Mouse (Mus musculus): ENCODE data around the gene Odf3l1. TPM values are rescaled to one million over a fixed set of nuclear protein-coding genes. Genes with fewer than 3 reads are reported as not detected.

Odf3l1 gene
- total RNA-seq, 2 experiments from 2014 or later: 0.43 TPM; not detected in 1

DNA sequence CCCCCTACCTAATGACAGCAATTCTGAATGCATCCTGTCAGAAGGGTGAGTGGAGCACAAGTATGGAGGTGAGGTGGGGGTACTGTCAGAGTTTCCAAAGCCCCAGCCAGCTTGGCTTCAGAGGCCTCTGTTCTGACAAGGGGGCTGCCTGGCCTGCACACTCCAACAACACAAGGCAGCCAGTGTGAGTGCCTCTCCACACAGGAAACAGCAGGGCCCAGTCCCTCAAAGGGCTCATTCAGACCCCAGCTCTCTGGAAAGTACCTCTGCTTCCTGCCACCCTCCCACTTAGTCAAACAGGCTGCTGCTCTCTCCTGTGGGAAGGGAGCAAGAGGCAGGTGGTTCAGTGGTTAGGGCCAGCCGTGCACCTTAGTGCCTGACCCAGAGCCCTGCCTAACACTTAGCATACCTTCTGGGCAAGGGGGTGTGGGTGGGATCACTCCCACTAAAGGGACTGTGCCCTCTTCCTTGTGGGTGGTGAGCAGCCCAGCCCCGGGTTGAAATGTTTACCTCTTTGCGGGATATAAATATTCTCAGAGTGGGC is 17.1 kb upstream of the Odf3l1 start:
- DNase-seq: no peak

DNA sequence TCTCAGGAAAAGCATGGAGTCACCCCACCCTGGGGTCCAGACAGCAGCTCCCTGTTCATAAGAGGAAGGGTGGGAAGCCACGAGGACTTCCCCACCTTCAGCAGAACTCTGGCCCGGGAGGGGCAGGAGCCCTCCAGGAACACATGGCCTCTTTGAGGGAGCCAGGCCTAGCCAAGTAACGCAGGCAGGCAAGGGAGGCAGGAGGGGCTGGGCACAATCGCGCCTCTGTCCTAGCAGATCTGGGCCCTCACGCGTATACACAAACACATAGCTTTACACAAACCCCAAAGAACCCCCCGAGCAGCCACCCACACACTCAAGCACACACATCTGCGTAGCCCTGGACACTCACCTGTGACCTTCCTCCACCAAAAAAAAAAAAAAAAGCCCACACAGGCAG is 16.3 kb upstream of the Odf3l1 start:
- no peak for DNase-seq

DNA sequence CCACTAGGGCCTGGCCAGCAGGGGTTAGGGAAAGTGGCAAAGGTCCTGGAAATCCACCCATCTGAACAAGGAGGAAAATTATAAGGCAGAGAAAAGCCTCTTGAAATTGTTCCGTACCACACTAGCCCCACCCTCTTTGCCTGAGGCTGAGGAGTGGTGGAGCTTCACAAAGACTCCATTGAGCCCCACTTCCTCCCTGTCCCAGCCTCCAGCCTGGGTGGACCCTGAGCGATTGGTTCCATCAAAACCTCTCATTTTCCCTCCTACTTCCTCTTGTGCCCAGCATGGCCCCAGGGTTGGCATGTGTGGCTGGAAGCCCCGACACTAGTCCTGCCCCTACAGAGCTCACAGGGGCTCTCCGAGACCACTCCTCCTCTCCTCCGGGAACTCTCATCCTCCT is 12.8 kb upstream of the Odf3l1 start:
- no peak for DNase-seq

DNA sequence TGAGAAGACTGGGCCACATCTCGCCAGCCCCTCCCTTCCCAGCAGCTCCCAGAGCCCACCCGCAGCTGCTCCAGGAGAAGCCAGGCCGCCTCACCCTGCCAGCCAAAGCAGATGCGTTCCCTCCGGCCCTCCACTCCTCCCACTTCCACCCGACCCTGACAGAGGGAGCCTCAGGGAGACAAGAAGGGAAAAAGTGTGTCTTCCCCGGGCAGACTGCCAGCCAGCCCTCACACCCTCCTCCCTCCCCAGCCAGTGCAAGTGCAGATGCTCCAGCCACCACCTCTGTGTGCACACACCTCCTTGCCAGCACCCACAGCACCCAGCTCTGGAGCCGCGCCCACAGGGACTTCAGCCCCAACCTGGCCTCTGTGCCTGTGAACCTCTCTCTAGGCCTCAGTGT is 12.3 kb upstream of the Odf3l1 start:
- peak; percentile 52 for DNase-seq

DNA sequence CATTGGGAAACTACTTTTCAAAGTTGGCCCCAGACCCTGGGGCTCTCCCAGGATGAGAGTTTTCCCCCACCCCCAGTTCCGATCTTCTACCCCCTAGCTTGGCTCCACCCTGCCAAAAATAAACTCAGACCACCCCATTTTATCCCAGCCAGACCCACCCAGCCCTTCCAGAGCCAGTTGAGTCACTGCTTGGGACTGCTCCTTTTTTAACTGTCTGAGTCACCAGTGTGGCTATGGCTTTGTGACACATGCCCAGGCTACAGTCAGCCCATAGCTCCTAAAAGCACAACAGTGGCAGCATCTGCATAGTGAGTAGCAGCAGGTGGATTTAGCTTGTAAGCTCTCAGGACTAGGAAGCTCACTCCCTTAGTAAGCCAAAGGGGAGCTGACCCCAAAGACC is 8.6 kb upstream of the Odf3l1 start:
- no peak for DNase-seq

DNA sequence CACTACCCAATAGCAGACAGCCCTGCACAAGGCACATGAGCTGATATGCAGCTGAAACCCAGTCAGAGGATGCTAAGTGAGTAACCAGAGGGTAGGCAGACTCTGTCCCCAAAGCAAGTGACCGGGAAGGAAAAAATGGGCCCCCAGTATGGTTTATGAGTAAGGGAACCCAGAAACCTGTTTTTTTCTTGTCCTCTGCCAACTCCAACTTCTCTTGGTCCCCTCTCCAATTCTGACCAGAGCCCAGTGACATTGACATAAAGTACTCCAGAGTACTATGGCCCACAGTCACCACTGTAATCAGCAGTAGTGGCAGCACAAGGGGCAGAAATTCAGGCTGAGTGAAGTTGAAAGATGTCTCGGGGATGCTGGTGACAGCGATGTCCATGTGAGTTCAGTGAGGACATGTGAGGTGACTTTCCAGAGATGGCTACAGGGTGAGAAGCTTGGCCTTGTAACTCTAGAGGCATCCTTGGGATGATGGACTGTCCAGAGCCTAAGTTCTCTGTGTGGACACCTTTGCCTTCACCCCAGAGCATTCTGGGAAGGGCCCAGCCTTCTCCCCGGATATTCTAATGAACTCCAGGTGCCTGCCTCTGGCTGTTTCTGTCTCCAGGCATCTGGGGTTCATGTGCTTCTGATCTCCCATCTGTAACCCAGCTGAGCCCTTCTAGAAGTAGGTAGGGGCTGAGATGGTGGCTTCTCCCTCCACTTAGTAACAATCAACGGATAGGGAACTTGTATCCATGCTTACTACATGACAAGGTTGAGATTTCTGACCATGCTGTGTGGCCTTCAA is 7.8 kb upstream of the Odf3l1 start:
- DNase-seq: no peak

DNA sequence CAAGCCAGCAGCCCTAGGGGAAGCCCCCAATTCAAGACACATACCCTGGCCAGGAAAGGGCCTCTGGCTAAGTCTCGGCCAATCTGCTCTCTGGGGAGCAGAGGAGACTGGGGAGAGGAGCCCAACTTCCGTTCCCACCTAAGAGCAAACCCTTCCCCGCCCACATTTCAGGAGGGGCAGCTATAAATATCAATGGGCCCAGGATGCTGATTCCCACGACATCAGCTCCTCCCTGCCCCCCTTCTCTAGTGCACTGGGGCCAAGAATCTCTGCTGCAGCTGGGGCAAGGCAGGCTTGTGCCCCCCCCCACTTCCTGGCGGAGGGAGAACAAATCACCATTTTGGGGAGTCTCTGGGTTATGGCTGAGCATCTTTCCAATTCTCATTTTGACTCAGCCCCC is 6.7 kb upstream of the Odf3l1 start:
- peak; percentile 75 for DNase-seq

DNA sequence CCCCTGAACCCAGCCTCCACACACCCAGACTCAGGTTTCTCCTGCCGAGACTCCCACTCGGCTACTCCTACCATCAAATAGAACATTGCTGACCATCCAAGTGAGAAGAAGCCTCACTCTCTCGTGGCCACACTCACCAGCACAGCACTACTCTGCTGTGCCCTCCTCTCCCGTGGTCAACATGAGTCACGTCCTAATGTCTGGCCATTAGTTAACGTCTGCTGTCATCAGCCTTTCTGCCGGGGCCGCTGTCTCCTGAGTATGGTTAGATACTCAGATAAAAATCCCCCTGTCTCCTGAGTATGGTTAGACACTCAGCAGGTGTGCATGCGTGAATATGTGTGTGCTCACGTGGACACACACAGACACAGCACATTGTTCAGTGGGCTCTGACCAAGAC is 6.3 kb upstream of the Odf3l1 start:
- no peak for DNase-seq

DNA sequence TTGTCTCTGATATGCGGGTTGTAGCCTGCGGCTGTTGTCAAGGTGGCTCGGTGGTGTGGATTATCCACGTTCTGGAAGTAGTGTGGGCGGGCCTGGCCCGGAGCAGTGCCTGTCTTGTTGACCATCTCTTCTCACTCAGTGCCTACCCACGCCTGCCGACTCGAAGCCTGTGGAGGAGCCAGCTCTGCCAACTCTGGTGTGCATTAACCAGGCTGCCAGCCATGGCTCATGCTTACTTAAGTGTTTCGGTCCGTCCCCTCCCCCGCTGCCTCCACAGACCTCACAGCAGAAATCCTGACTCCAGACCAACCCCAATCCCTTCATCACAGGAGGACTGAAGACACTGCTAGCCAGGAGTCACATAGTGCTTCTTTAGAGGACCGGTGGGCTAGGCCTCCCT is 5.1 kb upstream of the Odf3l1 start:
- DNase-seq: no peak

DNA sequence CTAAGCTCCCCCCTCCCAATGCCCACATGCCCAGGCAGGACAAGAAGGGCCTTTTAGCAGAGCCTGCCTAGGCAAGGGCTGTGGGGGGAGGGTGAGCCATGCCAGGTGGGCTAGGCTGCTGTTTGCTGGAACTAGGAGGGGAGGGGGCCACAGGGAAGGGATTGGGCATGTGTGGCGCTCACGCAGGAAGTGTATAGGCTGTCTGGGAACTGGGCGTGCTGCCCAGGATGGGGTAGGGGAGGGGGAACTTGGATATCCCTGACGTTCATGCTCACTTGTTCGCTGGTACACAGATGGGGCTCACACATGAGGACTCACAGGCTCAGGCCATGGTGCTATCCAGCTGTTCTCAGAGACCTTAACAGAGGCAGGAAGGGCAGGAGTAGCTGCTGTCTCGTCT is 3.8 kb upstream of the Odf3l1 start:
- DNase-seq: peak; percentile 85

DNA sequence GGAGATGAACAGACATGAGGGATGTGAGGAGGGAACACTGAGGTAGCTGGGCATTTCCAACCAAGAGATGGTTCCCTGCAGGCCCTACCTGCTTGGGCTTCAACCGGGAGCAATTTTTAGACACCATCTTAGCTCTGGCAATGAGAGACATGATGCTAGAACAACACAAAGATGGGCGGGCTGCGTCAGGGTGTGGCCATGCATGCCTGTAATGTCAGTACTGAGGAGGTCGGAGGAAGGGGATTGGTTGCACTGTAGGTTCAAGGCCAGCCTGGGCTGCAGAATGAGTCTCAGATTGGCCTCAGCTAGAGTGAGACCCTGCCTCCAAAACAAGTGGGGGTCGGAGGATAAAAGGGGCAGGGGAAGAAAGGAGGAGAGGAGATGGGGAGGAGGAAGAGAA is 2.0 kb upstream of the Odf3l1 start:
- no peak for DNase-seq

DNA sequence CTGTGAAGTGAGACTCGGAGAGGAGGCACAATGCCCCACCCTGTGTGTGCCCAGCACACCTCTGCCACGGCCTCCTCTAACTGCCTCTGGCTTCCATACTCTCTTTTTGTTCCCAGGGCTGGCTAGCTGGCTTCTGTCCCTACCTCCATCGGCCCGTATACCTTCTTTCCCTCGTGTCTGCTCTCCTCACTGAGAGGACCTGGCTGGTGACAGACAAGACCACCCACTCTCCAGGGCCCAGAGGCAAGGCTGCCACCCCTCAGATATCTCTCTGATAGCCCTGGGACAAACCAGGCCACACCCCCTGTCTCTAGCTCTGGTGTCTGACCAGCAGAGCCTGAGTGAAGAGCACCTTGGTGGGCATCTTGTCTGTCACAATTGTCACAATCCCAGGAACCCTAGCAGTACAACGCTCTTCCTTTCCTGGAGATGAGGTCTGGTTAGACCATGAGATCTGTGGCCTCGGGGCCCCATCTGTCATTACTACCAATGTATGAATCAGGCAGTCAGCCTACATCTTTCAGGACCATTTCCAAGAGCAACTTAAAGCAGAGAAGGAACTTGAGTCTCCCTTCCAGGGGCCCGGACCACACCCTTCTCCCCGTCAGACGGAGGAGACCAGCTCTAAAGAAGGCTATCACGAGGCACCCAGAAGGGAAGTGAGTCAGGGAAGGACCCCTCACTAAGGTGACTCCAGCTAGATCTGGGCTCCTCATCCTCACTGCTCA is 1.4 kb upstream of the Odf3l1 start:
- DNase-seq: no peak

DNA sequence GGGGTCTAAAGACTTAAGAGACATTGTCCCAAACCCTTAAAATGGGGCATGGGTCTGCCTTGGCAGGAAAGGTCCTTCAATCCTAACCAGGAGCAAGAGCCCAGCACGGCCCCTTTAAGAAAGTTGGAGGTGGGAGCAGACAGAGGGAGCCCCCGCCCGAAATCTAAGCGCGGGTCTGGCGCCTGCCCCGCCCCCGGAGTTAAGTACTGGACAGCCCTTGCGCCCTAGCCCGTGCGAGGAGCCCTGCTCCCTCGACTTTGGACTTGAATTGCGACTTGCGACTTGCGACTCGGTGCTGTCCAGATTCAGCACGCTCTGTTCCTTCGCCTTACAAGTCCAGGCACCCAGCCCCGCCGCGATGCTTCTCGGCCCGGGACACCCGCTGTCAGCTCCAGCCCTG is 353 bp upstream of the Odf3l1 start, which contains the start of gene Cspg4:
TSS of gene Cspg4 (plus strand) at position 202 of the 400 bp plus-strand sequence.
- DNase-seq: peak; percentile 81

DNA sequence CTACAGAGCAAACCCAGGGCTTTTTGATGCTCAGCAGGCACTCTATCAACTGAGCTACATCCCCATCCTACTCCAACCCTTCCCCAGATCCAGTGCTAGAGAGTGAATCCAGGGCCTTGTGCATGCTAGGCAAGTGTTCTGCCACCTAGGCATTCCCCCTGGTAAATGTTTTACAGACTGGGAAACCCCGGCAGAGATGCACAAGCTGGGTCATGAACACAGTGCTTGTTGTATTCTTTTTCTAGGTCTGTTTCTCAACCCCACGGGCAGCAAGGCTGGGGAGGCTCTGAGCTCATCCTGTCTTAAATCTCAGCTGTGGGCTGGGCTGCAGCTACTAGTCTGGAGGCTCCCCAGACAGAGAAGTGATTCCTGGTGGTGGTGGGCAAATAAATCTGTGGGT is 1.6 kb downstream of the Odf3l1 start:
- no peak for DNase-seq

DNA sequence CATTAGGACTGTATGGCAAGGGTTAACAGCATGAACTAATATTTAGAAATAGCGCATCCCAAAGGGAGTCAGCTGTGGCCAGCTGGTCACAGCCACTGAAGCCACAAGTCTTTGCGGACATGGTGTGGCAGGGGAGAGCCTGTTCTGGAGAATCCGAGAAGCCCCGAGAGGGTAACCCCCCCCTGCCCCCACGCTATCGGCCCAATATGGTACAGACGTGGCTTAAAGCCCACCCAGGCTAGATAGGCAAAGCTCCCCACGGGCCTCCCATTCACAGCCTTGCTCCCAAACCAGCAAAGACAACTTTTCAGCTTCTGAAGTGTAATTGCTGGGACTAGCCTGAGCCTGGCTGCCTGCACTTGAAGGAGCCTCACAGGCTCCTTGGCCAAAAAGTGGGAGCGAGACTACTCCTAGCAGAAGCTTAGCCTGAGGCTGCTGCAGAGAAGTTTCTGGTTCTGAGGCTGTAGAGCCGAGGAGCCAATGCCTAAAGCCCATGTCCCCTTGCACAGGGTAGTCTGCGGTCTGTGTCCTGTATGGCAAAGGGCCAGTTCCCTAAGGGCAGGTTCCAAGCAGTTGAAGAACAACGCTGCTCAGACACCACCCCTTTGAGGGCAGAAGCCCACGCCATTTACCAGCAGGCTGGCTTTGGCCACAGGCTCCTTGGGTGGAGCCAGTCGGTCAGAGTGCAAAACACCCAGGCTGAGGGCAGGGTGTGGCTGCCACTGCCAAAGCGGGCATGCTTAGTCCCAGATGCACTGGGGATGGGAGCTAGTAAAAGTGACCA is 3.8 kb downstream of the Odf3l1 start:
- peak; percentile 56 for DNase-seq

DNA sequence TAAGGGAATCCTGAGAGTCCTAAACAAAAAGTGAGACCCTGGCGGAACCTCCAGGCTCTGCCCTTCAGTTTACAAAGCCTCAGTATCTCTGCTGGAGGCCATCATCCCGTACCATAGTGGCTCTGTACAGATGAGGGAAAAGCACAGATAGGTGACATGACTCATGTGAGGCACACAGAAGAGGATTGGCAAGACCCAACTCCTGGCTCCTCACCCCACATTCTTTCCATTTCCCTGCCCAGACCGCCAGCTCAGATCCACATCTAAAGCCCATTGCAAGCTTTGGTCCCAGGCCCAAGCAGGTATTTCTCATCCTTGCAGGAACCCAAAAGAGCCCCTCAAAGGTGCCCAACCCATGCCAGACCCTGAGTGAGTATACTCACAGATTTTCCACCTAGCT is 4.4 kb downstream of the Odf3l1 start:
- DNase-seq: no peak

DNA sequence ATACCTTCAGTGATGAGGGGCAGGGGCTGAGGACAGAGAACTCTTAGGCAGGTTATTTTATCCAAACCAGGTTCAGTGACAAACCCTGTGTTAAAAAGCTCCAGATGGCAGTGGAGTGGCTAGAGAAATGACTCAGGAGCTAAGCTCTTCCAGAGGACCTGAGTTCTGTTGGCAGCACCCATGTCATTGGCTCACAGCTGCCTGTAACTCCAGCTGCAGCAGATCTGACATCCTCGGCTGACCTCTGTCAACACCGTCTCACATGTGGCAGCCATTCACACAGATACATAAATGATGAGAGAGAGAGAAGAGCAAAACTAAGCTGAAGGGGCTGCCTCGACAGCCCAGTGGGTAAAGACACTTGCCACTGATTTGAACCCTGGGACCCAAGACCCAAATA is 7.0 kb downstream of the Odf3l1 start:
- no peak for DNase-seq

DNA sequence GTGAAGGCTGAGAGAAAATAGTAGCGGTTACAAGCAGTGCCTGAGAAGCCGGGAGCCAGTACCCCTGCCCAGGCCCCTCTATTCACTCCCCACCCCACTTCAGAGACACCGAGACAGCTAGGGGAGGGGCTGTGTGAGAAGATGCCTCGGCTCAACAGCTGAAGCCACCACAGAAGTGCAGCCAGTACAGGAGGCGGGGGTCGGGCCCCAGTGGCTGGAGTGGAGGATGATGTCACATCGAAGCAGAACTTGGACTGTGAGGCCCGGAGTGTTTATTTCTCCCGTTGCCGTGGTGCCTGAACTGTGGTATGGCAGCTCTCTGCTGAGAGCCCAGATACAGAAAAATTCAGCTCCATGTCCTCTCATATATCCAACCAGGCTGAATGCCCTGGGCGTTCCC is 12.7 kb downstream of the Odf3l1 start:
- DNase-seq: peak; percentile 79

DNA sequence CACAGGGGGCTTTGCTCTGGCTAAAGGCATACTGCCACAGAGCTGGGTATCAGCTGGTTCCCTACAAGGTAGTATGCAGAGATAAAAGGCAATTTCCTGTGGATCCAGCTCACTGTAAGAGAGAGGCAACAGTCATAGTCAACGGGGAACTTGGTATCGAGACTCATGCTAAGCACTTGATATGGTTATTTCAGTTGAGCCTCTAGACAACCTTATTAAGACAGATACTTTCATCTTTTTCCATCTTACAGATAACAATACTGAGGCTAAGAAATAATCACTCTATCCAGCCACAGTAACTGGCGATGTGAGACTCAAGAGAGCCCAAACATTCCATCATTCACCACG is 13.6 kb downstream of the Odf3l1 start:
- no peak for DNase-seq

DNA sequence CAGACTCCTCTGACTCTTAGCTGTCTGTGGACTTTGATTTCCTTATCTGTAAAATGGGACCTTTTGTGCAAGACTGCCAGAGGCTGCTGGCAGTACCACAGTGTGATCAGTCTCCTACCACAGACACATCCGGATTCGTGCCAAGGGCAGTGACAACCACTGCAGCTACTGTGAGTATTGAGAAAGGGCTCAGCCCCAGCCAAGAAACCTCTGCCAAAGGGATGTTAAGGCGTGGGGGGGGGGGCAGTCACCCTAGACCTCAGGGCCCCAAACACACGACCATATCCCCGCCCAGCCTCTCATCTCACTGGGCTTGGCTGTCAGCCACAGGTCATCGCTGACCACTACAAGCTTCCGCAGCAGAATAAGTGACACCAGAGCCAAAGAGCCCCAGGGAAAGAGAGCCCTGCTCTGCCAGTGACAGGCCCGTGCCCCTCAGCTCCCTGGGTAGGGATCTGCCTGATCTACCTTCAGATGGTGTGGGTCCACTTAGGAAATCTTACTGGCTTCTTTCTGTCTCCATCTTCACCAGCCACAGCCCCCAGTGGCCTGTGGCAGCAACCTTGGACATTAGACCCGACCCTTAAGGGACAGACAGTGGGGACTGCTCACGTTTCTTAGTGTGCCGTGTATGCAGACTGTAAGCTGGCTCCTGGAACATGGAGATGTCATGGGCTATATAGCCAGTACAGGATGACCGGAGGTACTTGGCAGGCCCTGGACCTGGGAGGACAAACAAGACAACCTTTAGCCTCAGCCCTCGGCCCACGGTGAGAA is 14.2 kb downstream of the Odf3l1 start:
- peak; percentile 22 for DNase-seq

DNA sequence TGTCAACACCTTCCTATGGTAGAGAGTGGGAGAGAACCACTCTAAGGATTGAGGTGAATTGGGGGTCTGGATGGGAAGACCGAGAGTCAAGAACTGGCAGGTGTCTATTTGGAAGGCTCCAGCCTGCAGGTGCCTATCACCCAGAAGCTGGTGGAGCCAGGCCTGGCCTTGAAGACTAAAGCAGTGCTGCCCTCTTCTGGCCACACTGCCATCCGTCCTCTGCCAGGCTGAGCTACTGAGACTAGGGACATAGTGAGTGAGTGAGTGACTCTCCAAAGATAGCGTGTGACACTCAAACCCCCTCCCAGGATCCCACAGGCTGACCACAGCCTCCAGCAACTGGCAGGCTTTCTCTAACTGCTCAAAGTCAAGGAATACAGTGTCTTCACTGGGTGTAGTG is 17.0 kb downstream of the Odf3l1 start:
- peak; percentile 82 for DNase-seq

DNA sequence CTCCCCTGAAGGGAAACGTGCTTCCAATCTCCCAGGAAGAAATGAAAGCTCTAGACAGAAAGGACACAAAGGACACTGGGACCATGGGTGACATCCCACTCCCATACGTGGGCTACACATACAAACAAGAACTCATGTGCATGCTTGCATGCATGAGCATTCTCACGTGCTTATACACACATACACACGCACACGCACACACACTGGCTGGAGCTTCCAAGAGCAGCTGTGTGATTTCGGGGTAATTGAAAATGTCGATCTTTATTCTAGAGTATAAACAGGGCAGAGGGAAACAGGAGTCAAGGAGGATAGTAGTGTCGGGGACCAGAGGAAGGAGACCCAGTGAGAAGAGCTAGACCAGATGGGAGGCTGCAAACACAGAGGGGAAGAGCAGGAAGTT is 19.8 kb downstream of the Odf3l1 start:
- DNase-seq: no peak
